Mouse (Mus musculus): Measurements from ENCODE around the gene Rps6ka4. TPM values are rescaled to one million over a fixed set of nuclear protein-coding genes. Genes with fewer than 3 reads are reported as not detected.

Rps6ka4 gene
- polyA plus RNA-seq, 2 experiments: 3.1 to 4.3 TPM

DNA sequence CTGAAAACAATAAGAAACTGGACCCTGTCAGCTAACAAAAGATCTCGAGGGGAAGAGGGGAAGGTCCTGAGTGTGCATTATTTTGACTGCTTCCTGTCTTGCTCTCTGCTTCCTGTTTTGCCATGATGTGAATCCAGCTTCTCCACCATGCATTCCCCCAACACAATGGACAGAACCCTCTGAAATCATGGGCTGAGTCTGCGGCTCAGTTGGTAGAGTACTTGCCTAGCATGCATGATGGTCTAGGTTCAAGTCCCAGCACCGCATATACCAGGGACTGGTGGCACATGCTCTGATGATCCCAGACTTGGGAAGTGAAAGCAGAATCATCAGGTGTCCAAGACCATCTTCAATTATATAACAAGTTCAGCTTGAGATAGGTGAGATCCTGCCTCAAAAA is 32.3 kb upstream of the Rps6ka4 start:
- no peak overlapping the region for H3K4me3 ChIP-seq (ENCODE audit: insufficient read depth in 1 of 2, low read depth in 2 of 2, low read length in 2 of 2)
- H3K9me3 ChIP-seq (ENCODE audit: control insufficient read depth, low read length): no peaks in the 10 kb centered on the region
- whole genome bisulfite sequencing (ENCODE audit: insufficient replicate concordance): 53% methylated on average over 3 of the region's 3 CpGs
- no peak overlapping the region for H3K27ac ChIP-seq
- H3K9ac ChIP-seq (replicated peaks): no peak overlapping the region
- H3K27me3 ChIP-seq (ENCODE audit: control insufficient read depth, insufficient read depth, low read length): no peaks in the 10 kb centered on the region
- TF ChIP-seq CTCF (IDR thresholded peaks at IDR 0.05; ENCODE audit: low read depth) (no peak), EP300 (IDR thresholded peaks at IDR 0.05; ENCODE audit: low read depth) (no peak)
- no peaks in the 10 kb centered on the region for H3K36me3 ChIP-seq (replicated peaks; ENCODE audit: control insufficient read depth, insufficient read depth, low read depth)
- H3K4me2 ChIP-seq (ENCODE audit: low read depth): no peak overlapping the region
- ATAC-seq (ENCODE audit: insufficient read depth): no peak
- DNase-seq (ENCODE audit: low read depth in 3 of 3, low spot score in 3 of 3): no peak
- H3K4me1 ChIP-seq (replicated peaks; ENCODE audit: control insufficient read depth in 2 of 2, insufficient read depth in 2 of 2, low read length in 1 of 2): peaks cover 2 to 11% of the 10 kb centered on the region in 2 experiments; a peak in 2 of 4 replicates

- DNase-seq (ENCODE audit: low read depth in 3 of 3, low spot score in 3 of 3) (peak in 2 of 3 experiments; percentile 41 to 42), ATAC-seq (ENCODE audit: insufficient read depth) (0 out of 2 replicates have a peak, but pooled peaks have one; percentile 23)
- Histone ChIP-seq H3K36me3 (replicated peaks; ENCODE audit: control insufficient read depth, insufficient read depth, low read depth) (no peaks in the 10 kb centered on the region), H3K9me3 (ENCODE audit: control insufficient read depth, low read length) (no peaks in the 10 kb centered on the region), H3K4me1 (replicated peaks; ENCODE audit: control insufficient read depth in 2 of 2, insufficient read depth in 2 of 2, low read length in 1 of 2) (peaks cover 2 to 11% of the 10 kb centered on the region in 2 experiments; a peak in 2 of 4 replicates), H3K27me3 (ENCODE audit: control insufficient read depth, insufficient read depth, low read length) (no peaks in the 10 kb centered on the region), H3K4me2 (ENCODE audit: low read depth) (peak overlapping the region; percentile 8; the same call in 1 of the 2 replicates), H3K27ac (no peak overlapping the region), H3K9ac (replicated peaks) (no peak overlapping the region), H3K4me3 (ENCODE audit: insufficient read depth in 1 of 2, low read depth in 2 of 2, low read length in 2 of 2) (no peak overlapping the region)
- 40% methylated on average over 5 of the region's 5 CpGs for WGBS (ENCODE audit: insufficient replicate concordance)
- peak; percentile 81 for TF ChIP-seq CTCF (IDR thresholded peaks at IDR 0.05; ENCODE audit: low read depth)
- no peak for TF ChIP-seq EP300 (IDR thresholded peaks at IDR 0.05; ENCODE audit: low read depth)
Measured at GRCm38 (mm10) chr19:6871574-6872271, 31.3 kb upstream of the Rps6ka4 start.

DNA sequence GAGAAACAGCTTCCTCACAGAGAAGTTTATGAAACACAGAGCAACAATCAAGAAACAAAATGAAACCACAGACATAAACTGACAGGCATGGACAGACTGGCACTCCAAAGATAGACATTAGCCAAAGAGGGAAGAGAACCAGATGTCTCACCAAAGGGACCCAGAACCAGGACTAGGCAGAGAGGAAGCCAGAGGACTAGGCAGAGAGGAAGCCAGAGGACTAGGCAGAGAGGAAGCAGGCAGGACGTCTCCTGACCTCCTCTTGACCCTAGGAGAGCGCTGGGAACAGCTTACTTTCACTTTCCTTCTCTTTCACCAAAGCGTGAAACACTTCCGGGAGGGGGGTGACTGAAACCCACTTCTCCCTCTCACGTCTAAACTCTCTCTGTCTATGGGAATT is 28.9 kb upstream of the Rps6ka4 start:
- TF ChIP-seq EP300 (IDR thresholded peaks at IDR 0.05; ENCODE audit: low read depth) (no peak), CTCF (IDR thresholded peaks at IDR 0.05; ENCODE audit: low read depth) (no peak)
- 1% methylated on average over 5 of the region's 5 CpGs for WGBS (ENCODE audit: insufficient replicate concordance)
- peak overlapping the region; percentile 18 for H3K9ac ChIP-seq (replicated peaks)
- no peaks in the 10 kb centered on the region for H3K36me3 ChIP-seq (replicated peaks; ENCODE audit: control insufficient read depth, insufficient read depth, low read depth)
- H3K27ac ChIP-seq: no peak overlapping the region
- H3K4me1 ChIP-seq (replicated peaks; ENCODE audit: control insufficient read depth in 2 of 2, insufficient read depth in 2 of 2, low read length in 1 of 2): peaks cover 2 to 11% of the 10 kb centered on the region in 2 experiments; a peak in 2 of 4 replicates
- H3K27me3 ChIP-seq (ENCODE audit: control insufficient read depth, insufficient read depth, low read length): no peaks in the 10 kb centered on the region
- H3K4me3 ChIP-seq (ENCODE audit: insufficient read depth in 1 of 2, low read depth in 2 of 2, low read length in 2 of 2): peak overlapping the region; percentile 32 to 87
- no peaks in the 10 kb centered on the region for H3K9me3 ChIP-seq (ENCODE audit: control insufficient read depth, low read length)
- peak; percentile 56 for ATAC-seq (ENCODE audit: insufficient read depth)
- H3K4me2 ChIP-seq (ENCODE audit: low read depth): peak overlapping the region; percentile 50
- peak; percentile 44 to 47 (median 45) for DNase-seq (ENCODE audit: low read depth in 3 of 3, low spot score in 3 of 3)

- TF ChIP-seq CTCF (IDR thresholded peaks at IDR 0.05; ENCODE audit: low read depth) (no peak), EP300 (IDR thresholded peaks at IDR 0.05; ENCODE audit: low read depth) (no peak)
- no peak for ATAC-seq (ENCODE audit: insufficient read depth)
- 82% methylated on average over 4 of the region's 4 CpGs for WGBS (ENCODE audit: insufficient replicate concordance)
Measured at GRCm38 (mm10) chr19:6861451-6861850, 21.0 kb upstream of the Rps6ka4 start.

DNA sequence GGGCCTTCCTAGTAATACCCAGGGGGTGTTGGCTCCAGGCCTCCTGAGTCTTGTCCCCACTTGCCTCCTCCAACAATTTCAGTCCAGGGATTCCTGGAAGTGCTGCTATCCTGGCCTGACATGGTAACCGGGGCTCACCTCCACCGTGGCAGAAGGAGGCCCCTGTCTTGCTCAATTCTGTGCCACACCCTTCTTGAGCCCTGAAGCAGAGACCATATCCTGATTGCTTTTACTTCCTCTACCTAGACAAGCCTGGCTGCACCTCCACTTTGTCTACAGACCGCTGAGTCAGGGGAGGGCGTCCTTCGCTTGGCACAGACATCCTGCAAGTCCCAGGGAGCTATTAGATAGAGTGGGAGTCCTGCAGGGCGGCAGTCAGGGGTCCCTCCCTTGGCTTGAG is 20.3 kb upstream of the Rps6ka4 start:
- 37% methylated on average over 6 of the region's 6 CpGs for WGBS (ENCODE audit: insufficient replicate concordance)
- no peak overlapping the region for H3K4me2 ChIP-seq (ENCODE audit: low read depth)
- DNase-seq (ENCODE audit: low read depth in 3 of 3, low spot score in 3 of 3): no peak

More at GRCm38 (mm10) chr19:6861451-6861850, 21.0 kb upstream of the Rps6ka4 start:
- Histone ChIP-seq H3K4me1 (replicated peaks; ENCODE audit: control insufficient read depth in 2 of 2, insufficient read depth in 2 of 2, low read length in 1 of 2) (no peaks in the 10 kb centered on the region; a peak in 1 of 4 replicates), H3K9me3 (ENCODE audit: control insufficient read depth, low read length) (no peaks in the 10 kb centered on the region), H3K9ac (replicated peaks) (no peak overlapping the region), H3K36me3 (replicated peaks; ENCODE audit: control insufficient read depth, insufficient read depth, low read depth) (no peaks in the 10 kb centered on the region), H3K27ac (no peak overlapping the region), H3K4me3 (ENCODE audit: insufficient read depth in 1 of 2, low read depth in 2 of 2, low read length in 2 of 2) (no peak overlapping the region), H3K4me2 (ENCODE audit: low read depth) (no peak overlapping the region), H3K27me3 (ENCODE audit: control insufficient read depth, insufficient read depth, low read length) (no peaks in the 10 kb centered on the region)
- no peak for DNase-seq (ENCODE audit: low read depth in 3 of 3, low spot score in 3 of 3)

More for the DNA sequence above, 20.3 kb upstream of the Rps6ka4 start:
- H3K36me3 ChIP-seq (replicated peaks; ENCODE audit: control insufficient read depth, insufficient read depth, low read depth): no peaks in the 10 kb centered on the region
- H3K9me3 ChIP-seq (ENCODE audit: control insufficient read depth, low read length): no peaks in the 10 kb centered on the region
- TF ChIP-seq EP300 (IDR thresholded peaks at IDR 0.05; ENCODE audit: low read depth) (no peak), CTCF (IDR thresholded peaks at IDR 0.05; ENCODE audit: low read depth) (no peak)
- H3K4me3 ChIP-seq (ENCODE audit: insufficient read depth in 1 of 2, low read depth in 2 of 2, low read length in 2 of 2): no peak overlapping the region
- no peak overlapping the region for H3K27ac ChIP-seq
- no peak overlapping the region for H3K9ac ChIP-seq (replicated peaks)
- peaks cover 0 to 5% of the 10 kb centered on the region in 2 experiments; a peak in 1 of 4 replicates for H3K4me1 ChIP-seq (replicated peaks; ENCODE audit: control insufficient read depth in 2 of 2, insufficient read depth in 2 of 2, low read length in 1 of 2)
- H3K27me3 ChIP-seq (ENCODE audit: control insufficient read depth, insufficient read depth, low read length): no peaks in the 10 kb centered on the region
- ATAC-seq (ENCODE audit: insufficient read depth): no peak
